Mouse (Mus musculus): ENCODE data around the gene Txn2.

DNA sequence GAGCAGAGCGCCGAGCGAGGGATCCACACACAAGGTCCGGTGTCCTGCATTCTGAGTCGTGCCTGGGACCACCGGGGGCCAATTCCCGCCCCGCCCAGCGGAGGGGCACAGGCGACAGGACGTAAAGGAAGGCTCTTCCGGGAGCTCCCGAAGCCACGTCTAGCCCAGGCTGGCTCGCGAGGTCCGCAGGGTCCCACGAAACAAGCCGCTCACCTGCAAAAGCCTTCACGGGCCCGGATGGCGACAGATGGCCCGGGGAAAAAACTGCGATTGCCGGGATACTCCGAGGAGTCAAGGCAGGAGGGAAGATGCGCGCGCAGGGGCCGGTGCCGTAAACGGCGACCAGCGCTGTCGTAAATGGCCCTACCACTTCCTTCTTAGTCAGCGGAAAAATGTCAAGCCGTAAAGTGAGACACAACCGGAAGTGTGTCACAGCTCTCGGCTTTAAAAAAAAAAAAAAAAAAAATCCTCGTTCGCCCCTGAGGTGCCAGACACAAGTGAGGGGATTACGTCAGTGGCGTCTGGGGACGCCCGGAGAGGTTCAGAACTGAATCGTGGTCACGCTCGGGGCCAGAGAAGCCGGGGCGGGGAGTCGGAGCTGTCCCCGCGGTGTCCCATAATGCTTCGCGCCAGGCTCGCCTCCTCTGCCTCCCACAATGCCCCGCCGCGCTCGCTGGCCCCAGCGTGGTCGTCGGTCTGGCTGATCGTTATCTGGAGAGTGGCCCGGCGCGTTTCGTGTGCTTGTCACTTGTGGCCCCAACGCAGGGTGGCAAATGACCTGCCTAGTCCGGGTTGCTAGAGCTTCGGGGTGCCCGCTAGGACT, 41.9 kb upstream of the Txn2 start, which contains the start of gene Eif3d:
- TF ChIP-seq CTCF (IDR thresholded peaks at IDR 0.05; ENCODE audit: control insufficient read depth, insufficient read depth, low read length) (no peak), POLR2A (IDR thresholded peaks at IDR 0.05; ENCODE audit: borderline replicate concordance, control insufficient read depth, low read depth, low read length) (peak; percentile 84; the same call in 1 of the 2 replicates)
